ENCODE assay signal across 21 mouse cellular contexts in the genomic region with DNA sequence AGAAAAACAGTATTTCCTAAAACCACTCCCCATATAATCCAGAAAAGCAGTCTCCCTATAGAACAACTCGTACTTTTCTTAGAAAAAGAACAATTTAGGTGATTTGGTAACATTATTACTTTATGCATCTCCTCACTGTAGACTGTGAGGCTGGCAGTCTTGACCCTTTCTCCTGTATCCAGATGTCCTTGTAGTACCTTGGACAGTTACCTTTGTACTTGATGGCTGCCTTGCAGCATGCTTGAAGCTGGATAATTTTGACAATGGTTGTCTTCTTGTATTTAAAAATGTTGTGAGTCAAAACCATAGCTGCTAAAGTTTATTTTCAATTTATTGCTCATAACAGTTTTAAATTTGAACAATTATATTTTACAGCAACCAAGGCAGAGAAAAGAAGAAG. TPM values are rescaled to one million over a fixed set of nuclear protein-coding genes. Genes with fewer than 3 reads are reported as not detected.
A peak's percentile ranks its signal among the peaks of the same experiment; 100 is the strongest.
DNase-seq lines count a peak whose midpoint lies in the region; ATAC-seq and TF ChIP-seq lines count a peak whose summit lies in the region.
"Had no signal": no experiment of that assay in that cellular context is flagged by ENCODE, and none has a peak within 500 bp of the region (broad histone marks: within the 10 kb centered on the region; RNA-seq: fewer than 3 reads in every experiment).

No protein-coding gene starts in this region.

- no peak overlapping the region for H3K4me3 ChIP-seq in liver, adult 2 months (ENCODE audit: insufficient read depth, low read depth, low read length)
- H3K4me3 ChIP-seq in liver, embryonic 11.5 days (ENCODE audit: low read depth, low read length) = no peak overlapping the region
- H3K4me3 ChIP-seq in MEL (ENCODE audit: control insufficient read depth in 1 of 2, insufficient read depth in 1 of 2, low read depth in 2 of 2, low read length in 2 of 2) = no peak overlapping the region; a peak in 1 of 4 replicates
- no peak overlapping the region; the same call in 1 of the 2 replicates for H3K4me3 ChIP-seq in liver, embryonic 16.5 days (ENCODE audit: low read depth, low read length)
- no peak overlapping the region for H3K4me3 ChIP-seq in midbrain, embryonic 10.5 days
- H3K4me3 ChIP-seq: heart, embryonic 10.5 days; limb, embryonic 13.5 days; midbrain, embryonic 13.5 days had no signal

- H3K36me3 ChIP-seq in liver, adult 2 months (ENCODE audit: control insufficient read depth, insufficient read depth, low read length) = peaks cover 24% of the 10 kb centered on the region
- H3K36me3 ChIP-seq in liver, embryonic 11.5 days (ENCODE audit: control insufficient read depth, insufficient read depth, low read length) = no peaks in the 10 kb centered on the region
- peaks cover 28 to 48% of the 10 kb centered on the region in 2 experiments for H3K36me3 ChIP-seq in MEL (ENCODE audit: control insufficient read depth in 1 of 2, insufficient read depth in 2 of 2, low read length in 2 of 2)
- H3K36me3 ChIP-seq in liver, embryonic 16.5 days (ENCODE audit: control insufficient read depth, insufficient read depth) = peaks cover 20% of the 10 kb centered on the region
- H3K36me3 ChIP-seq in midbrain, embryonic 10.5 days = no peaks in the 10 kb centered on the region
- H3K36me3 ChIP-seq: heart, embryonic 10.5 days; limb, embryonic 13.5 days; midbrain, embryonic 13.5 days had no signal

- H3K9me3 ChIP-seq in liver, embryonic 11.5 days (ENCODE audit: control insufficient read depth, low read length) = no peaks in the 10 kb centered on the region
- H3K9me3 ChIP-seq in MEL (replicated peaks; ENCODE audit: insufficient read depth, low read length) = no peaks in the 10 kb centered on the region
- no peaks in the 10 kb centered on the region for H3K9me3 ChIP-seq in liver, embryonic 16.5 days (replicated peaks; ENCODE audit: control insufficient read depth, low read length)
- H3K9me3 ChIP-seq in midbrain, embryonic 10.5 days (replicated peaks) = peaks cover 2% of the 10 kb centered on the region; the same call in 1 of the 2 replicates
- H3K9me3 ChIP-seq: heart, embryonic 10.5 days; limb, embryonic 13.5 days; midbrain, embryonic 13.5 days had no signal

- peak; percentile 67 for DNase-seq in liver, adult 2 months (ENCODE audit: extremely low read depth, low read depth, low spot score)
- no peak for DNase-seq in liver, embryonic 11.5 days (ENCODE audit: low spot score)
- DNase-seq in MEL (ENCODE audit: low read depth, low spot score) = peak; percentile 53
- peak; percentile 10 for DNase-seq in c-Kit-positive CD71-positive TER-119-positive erythroid progenitor cells, embryonic 14.5 days (ENCODE audit: low spot score)
- no peak for DNase-seq in midbrain, embryonic 10.5 days (ENCODE audit: low spot score)
- no peak for DNase-seq in adrenal gland, postnatal 4 days (ENCODE audit: low spot score in 2 of 2)
- DNase-seq: adrenal gland, adult 2 months; cerebellum, adult 8-10 months; gastrocnemius, postnatal 36 days; heart, postnatal 36 days; kidney, adult 9 months; layer of hippocampus, postnatal 36 days; right cerebral cortex, postnatal 14 days had no signal

- TF ChIP-seq EP300 in MEL (IDR thresholded peaks at IDR 0.05; ENCODE audit: low read depth in 1 of 2, low read length in 2 of 2) = no peak

- H3K4me1 ChIP-seq in liver, adult 2 months (ENCODE audit: control insufficient read depth, insufficient read depth, low read length) = peaks cover 21% of the 10 kb centered on the region; the same call in 1 of the 2 replicates
- H3K4me1 ChIP-seq in liver, embryonic 11.5 days (replicated peaks; ENCODE audit: control insufficient read depth, insufficient read depth, low read length) = peaks cover 3% of the 10 kb centered on the region; the same call in 1 of the 2 replicates
- peaks cover 12 to 26% of the 10 kb centered on the region in 2 experiments for H3K4me1 ChIP-seq in MEL (ENCODE audit: control insufficient read depth in 1 of 2, insufficient read depth in 2 of 2, low read length in 2 of 2)
- H3K4me1 ChIP-seq in liver, embryonic 16.5 days (ENCODE audit: control insufficient read depth, low read depth, low read length) = peaks cover 31% of the 10 kb centered on the region
- peaks cover 9% of the 10 kb centered on the region for H3K4me1 ChIP-seq in midbrain, embryonic 10.5 days

- H3K27ac ChIP-seq in liver, adult 2 months (replicated peaks; ENCODE audit: insufficient read depth, low read depth, low read length) = no peak overlapping the region
- no peak overlapping the region for H3K27ac ChIP-seq in liver, embryonic 11.5 days (ENCODE audit: low read depth, low read length)
- H3K27ac ChIP-seq in MEL (ENCODE audit: control insufficient read depth, low read depth, low read length) = peak overlapping the region; percentile 29
- no peak overlapping the region for H3K27ac ChIP-seq in liver, embryonic 16.5 days (ENCODE audit: low read length)
- H3K27ac ChIP-seq in midbrain, embryonic 10.5 days (replicated peaks) = no peak overlapping the region
- H3K27ac ChIP-seq: heart, embryonic 10.5 days; hindbrain, postnatal 0 days; limb, embryonic 13.5 days; macrophage; midbrain, embryonic 13.5 days had no signal

- TF ChIP-seq POLR2A in liver, adult 2 months (IDR thresholded peaks at IDR 0.05; ENCODE audit: extremely low read depth, insufficient read depth, low read length) = no peak
- no peak for TF ChIP-seq POLR2A in MEL (IDR thresholded peaks at IDR 0.05; ENCODE audit: control insufficient read depth in 1 of 2, insufficient read depth in 1 of 2, low read depth in 1 of 2, low read length in 2 of 2, poor library complexity in 1 of 2)

- H3K9ac ChIP-seq in liver, adult 2 months (ENCODE audit: low read depth, low read length) = no peak overlapping the region
- no peak overlapping the region for H3K9ac ChIP-seq in liver, embryonic 11.5 days (ENCODE audit: low read depth, low read length)
- H3K9ac ChIP-seq in MEL (ENCODE audit: control insufficient read depth, low read depth, low read length, poor library complexity, severe bottlenecking) = no peak overlapping the region
- no peak overlapping the region for H3K9ac ChIP-seq in liver, embryonic 16.5 days (ENCODE audit: low read depth, low read length)
- H3K9ac ChIP-seq: limb, embryonic 13.5 days; midbrain, embryonic 13.5 days had no signal

- no peak for ATAC-seq in liver, embryonic 11.5 days (replicated peaks; ENCODE audit: low FRiP score)
- ATAC-seq in liver, embryonic 16.5 days (ENCODE audit: low read depth) = no peak
- ATAC-seq: CD4-positive, CD25-positive, alpha-beta regulatory T cell, adult 4 months; hindbrain, postnatal 0 days; midbrain, embryonic 13.5 days; Patski had no signal

- H3K79me2 ChIP-seq in liver, adult 2 months (ENCODE audit: control insufficient read depth, insufficient read depth, low read length) = peaks cover 9% of the 10 kb centered on the region; the same call in 1 of the 2 replicates
- peaks cover 32% of the 10 kb centered on the region for H3K79me2 ChIP-seq in MEL (ENCODE audit: control insufficient read depth, insufficient read depth, low read length, poor library complexity)

- WGBS in liver, adult 2 months = 80% methylated on average over 1 of the region's 1 CpGs
- WGBS in liver, embryonic 11.5 days = 64% methylated on average over 1 of the region's 1 CpGs
- WGBS in liver, embryonic 16.5 days (ENCODE audit: insufficient replicate concordance) = 56% methylated on average over 1 of the region's 1 CpGs
- 85% methylated on average over 1 of the region's 1 CpGs for WGBS in midbrain, embryonic 10.5 days

- H3K4me2 ChIP-seq in liver, embryonic 11.5 days = no peak overlapping the region; the same call in 1 of the 2 replicates
- H3K4me2 ChIP-seq in liver, embryonic 16.5 days (ENCODE audit: low read depth, low read length) = peak overlapping the region; percentile 94; the same call in 1 of the 2 replicates
- H3K4me2 ChIP-seq: limb, embryonic 13.5 days; midbrain, embryonic 13.5 days had no signal

- TF ChIP-seq CTCF in liver, adult 2 months (IDR thresholded peaks at IDR 0.05; ENCODE audit: low read depth, low read length) = no peak
- no peak for TF ChIP-seq CTCF in MEL (IDR thresholded peaks at IDR 0.05 in 2 of 3, conservative IDR thresholded peaks at IDR 0.05 in 1 of 3; ENCODE audit: control insufficient read depth in 1 of 3, insufficient read depth in 1 of 3, low read depth in 2 of 3, low read length in 3 of 3, poor library complexity in 1 of 3, severe bottlenecking in 1 of 3)

- no peaks in the 10 kb centered on the region for H3K27me3 ChIP-seq in liver, adult 2 months (ENCODE audit: control insufficient read depth, insufficient read depth, low read length)
- no peaks in the 10 kb centered on the region for H3K27me3 ChIP-seq in liver, embryonic 11.5 days (replicated peaks; ENCODE audit: control insufficient read depth, insufficient read depth, low read length)
- no peaks in the 10 kb centered on the region for H3K27me3 ChIP-seq in MEL (ENCODE audit: control insufficient read depth in 1 of 2, insufficient read depth in 2 of 2, low read length in 2 of 2)
- no peaks in the 10 kb centered on the region for H3K27me3 ChIP-seq in liver, embryonic 16.5 days (ENCODE audit: control insufficient read depth, insufficient read depth, low read depth, low read length)
- peaks cover 44% of the 10 kb centered on the region for H3K27me3 ChIP-seq in midbrain, embryonic 10.5 days (ENCODE audit: low read depth, poor library complexity, severe bottlenecking)

- no peak for TF ChIP-seq RAD21 in MEL (IDR thresholded peaks at IDR 0.05; ENCODE audit: low read depth, low read length)

TF ChIP-seq in MEL, 35 proteins besides CTCF, POLR2A, EP300 and RAD21 (continues in another document):
- no peak for TF ChIP-seq GABPA (IDR thresholded peaks at IDR 0.05; ENCODE audit: low read depth, low read length)
- peak; percentile 75 for TF ChIP-seq MAX (IDR thresholded peaks at IDR 0.05; ENCODE audit: low read length)
- no peak for TF ChIP-seq TCF12 (IDR thresholded peaks at IDR 0.05; ENCODE audit: low read depth, low read length)
- no peak for TF ChIP-seq ZMIZ1 (IDR thresholded peaks at IDR 0.05; ENCODE audit: low read depth, low read length)
- no peak for TF ChIP-seq KAT2A (conservative IDR thresholded peaks at IDR 0.05; ENCODE audit: low read depth, low read length)
- no peak for TF ChIP-seq TAL1 (IDR thresholded peaks at IDR 0.05; ENCODE audit: low read length)
- no peak for TF ChIP-seq USF2 (IDR thresholded peaks at IDR 0.05; ENCODE audit: borderline replicate concordance in 1 of 2, insufficient read depth in 1 of 2, low read depth in 1 of 2, low read length in 2 of 2)

RNA-seq across cellular contexts. Expression of a gene that starts 2.7 kb away (rescaled TPM):
- total RNA-seq in liver, adult 2 months (2014; rRNA removed) = 164 and 202 TPM in 2 replicates
- 66.9 and 77.2 TPM in 2 replicates for polyA plus RNA-seq in liver, adult 2 months (2012; rRNA removed)
- polyA plus RNA-seq in liver, embryonic 11.5 days (2014; fragmentation: Nextera tagmentation; extraction: Ambion mirVana) = 32.6 and 35.8 TPM in 2 replicates
- 95.2 and 107 TPM in 2 replicates for total RNA-seq in MEL (2012; rRNA removed)
- 10 to 100 TPM in 1 of 2 experiments, not detected in 1; 86.0 TPM for polyA plus RNA-seq in MEL (2012; ENCODE audit: insufficient read depth in 1 of 2, insufficient read length in 2 of 2, low read depth in 1 of 2, low replicate concordance in 2 of 2, missing spikeins in 1 of 2)
- polyA plus RNA-seq in liver, embryonic 16.5 days (2015; fragmentation: Nextera tagmentation; extraction: Ambion mirVana) = 29.8 and 30.6 TPM in 2 replicates
- 0.21 and 0.46 TPM in 2 replicates for polyA plus RNA-seq in midbrain, embryonic 10.5 days (2016; fragmentation: Nextera tagmentation; extraction: Ambion mirVana)
- total RNA-seq in adrenal gland, postnatal 4 days (2021) = 10 to 100 TPM in 1 of 2 experiments, 1 to 10 TPM in 1; 7.9 to 17.9 TPM

Comparison
In these comparisons a context has a peak if more than half of its experiments do, and no peak if none do; other contexts are left out.
1. DNase-seq: peak in liver, adult 2 months (single experiment), MEL (single experiment) and c-Kit-positive CD71-positive TER-119-positive erythroid progenitor cells, embryonic 14.5 days (single experiment); none in liver, embryonic 11.5 days (single experiment), midbrain, embryonic 10.5 days (single experiment) and adrenal gland, postnatal 4 days (0 of 2).
2. RNA of a gene that starts 2.7 kb away (polyA plus RNA-seq): 86.0 TPM in MEL, 66.9 to 77.2 TPM in liver, adult 2 months, 32.6 to 35.8 TPM in liver, embryonic 11.5 days and 29.8 to 30.6 TPM in liver, embryonic 16.5 days; 0.21 to 0.46 TPM in midbrain, embryonic 10.5 days; every median in the first group is over 10 times any median in the second.